Mouse (Mus musculus) cortical plate, adult 2 months (tissue): ENCODE data around the gene Gm21680. TPM values are rescaled to one million over a fixed set of nuclear protein-coding genes. Genes with fewer than 3 reads are reported as not detected.
A peak's percentile ranks its signal among the peaks of the same experiment; 100 is the strongest.
"Not testable (repeated sequence)": the region's sequence is repeated elsewhere in the genome, so short reads cannot be mapped to it uniquely, and the experiment has no call there.

ENCODE experiments used
- H3K27ac ChIP-seq: fragments of 200-500 bp; 2 replicates; pipeline ENCODE4 v1.5.1; 2012; ENCODE audit warnings: low read length, control low read depth, inconsistent platforms; ENCODE audit not compliant: insufficient read depth
- H3K4me1 ChIP-seq: fragments of 200-500 bp; 2 replicates; pipeline ENCODE4 v1.6.1; 2011; ENCODE audit warnings: low read length; ENCODE audit not compliant: control insufficient read depth, insufficient read depth
- H3K4me3 ChIP-seq: fragments of 200-500 bp; 2 replicates; pipeline ENCODE4 v1.5.1; 2011; ENCODE audit warnings: mild to moderate bottlenecking, low read length, control low read depth; ENCODE audit not compliant: insufficient read depth
- polyA plus RNA-seq: library from polyadenylated mRNA; depleted of rRNA; stranded (reverse); fragments of >200 nt; gene quantifications from 2 replicates; pipeline ENCODE4 v1.2.3, GENCODE M21; 2012; rRNA removed

Gm21680 gene
- not detected in 2 replicates for polyA plus RNA-seq

DNA sequence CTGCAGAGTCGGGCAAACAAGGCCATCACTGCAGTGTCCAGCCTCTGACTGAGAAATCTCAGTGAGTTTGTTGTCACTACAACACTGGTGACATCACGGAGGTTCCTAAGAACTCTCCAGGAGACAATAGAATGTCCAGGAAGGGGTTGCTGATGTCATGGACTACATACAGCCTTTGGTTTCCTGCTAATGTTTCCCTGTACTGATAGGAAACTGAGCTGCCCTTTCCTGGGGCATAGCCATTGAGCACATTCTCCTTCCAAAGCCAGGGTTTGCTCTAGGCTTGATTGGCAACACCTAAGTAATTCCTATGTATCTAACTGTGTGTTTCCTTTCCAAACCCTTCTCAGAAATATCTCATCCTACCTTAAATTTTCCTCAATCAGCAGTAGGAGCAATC, at the start of gene Gm21680:
Gm21680 (minus strand) TSS at position 101 of the 400 bp plus-strand sequence.
- not testable (repeated sequence) for H3K27ac ChIP-seq, H3K4me1 ChIP-seq, H3K4me3 ChIP-seq

DNA sequence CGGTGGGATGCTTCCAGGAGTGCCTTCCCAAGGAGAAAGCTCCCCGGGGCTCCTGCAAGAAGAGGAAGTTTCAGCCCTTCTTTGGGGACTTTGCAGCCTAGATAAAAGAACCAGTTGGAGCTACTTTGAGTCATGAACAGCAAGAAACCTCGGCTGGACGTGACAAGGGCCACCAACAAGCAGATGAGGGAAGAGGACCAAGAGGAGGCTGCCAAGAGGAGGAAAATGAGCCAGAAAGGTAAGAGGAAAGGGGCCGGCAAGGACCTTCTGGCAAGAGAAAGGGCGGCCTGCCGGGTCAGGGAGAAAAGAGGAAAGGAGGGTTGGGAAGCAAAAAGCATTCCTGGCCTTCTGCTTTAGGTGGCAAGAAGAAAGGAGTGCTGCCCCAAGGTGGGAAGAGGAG, 35.2 kb upstream of the Gm21680 start:
- H3K4me3 ChIP-seq, H3K4me1 ChIP-seq, H3K27ac ChIP-seq: not testable (repeated sequence)

DNA sequence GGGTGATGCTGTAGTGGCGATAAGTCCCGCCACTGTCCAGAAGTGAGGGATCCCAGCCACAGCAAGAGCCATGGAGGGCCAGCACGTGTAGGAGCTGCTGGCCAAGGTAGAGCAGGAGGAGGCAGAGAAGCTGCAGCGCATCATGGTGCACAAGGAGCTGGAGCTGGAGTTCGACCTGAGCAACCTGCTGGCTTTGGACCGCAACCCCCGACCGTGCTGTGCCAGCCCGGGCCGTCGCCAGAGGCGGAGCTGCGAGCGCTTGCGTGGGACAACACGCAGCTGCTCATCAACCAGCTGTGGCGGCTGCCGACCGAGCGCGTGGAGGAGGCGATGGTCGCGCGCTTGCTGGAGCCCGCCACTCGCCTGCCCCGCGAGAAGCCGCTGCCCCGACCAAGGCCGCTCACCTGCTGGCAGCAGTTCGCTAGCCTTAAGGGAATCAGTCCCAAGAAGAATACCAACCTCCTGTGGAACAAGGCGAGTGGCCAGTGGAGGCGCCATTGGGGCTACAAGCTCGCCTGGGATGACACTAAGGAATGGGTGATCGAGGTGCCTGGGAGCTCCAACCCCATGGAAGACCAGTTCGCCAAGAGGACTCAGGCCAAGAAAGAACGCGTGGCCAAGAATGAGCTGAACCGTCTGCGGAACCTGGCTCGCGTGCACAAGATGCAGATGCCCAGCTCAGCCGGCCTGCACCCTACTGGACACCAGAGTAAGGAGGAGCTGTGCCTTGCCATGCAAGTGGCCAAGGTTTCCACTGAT, 34.7 kb upstream of the Gm21680 start:
- peak overlapping the region; percentile 4 for H3K4me3 ChIP-seq
- not testable (repeated sequence) for H3K4me1 ChIP-seq, H3K27ac ChIP-seq

DNA sequence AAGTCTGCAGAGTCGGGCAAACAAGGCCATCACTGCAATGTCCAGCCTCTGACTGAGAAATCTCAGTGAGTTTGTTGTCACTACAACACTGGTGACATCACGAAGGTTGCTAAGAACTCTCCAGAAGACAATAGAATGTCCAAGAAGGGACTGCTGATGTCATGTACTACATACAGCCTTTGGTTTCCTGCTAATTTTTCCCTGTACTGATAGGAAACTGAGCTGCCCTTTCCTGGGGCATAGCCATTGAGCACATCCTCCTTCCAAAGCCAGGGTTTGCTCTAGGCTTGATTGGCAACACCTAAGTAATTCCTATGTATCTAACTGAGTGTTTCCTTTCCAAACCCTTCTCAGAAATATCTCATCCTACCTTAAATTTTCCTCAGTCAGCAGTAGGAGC, 32.2 kb upstream of the Gm21680 start, which contains the start of gene Gm1979:
Gm1979 (minus strand) TSS at position 101 of the 400 bp plus-strand sequence.
- H3K4me3 ChIP-seq, H3K27ac ChIP-seq, H3K4me1 ChIP-seq: not testable (repeated sequence)

DNA sequence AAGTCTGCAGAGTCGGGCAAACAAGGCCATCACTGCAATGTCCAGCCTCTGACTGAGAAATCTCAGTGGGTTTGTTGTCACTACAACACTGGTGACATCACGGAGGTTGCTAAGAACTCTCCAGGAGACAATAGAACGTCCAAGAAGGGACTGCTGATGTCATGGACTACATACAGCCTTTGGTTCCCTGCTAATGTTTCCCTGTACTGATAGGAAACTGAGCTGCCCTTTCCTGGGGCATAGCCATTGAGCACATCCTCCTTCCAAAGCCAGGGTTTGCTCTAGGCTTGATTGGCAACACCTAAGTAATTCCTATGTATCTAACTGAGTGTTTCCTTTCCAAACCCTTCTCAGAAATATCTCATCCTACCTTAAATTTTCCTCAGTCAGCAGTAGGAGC, 16.1 kb upstream of the Gm21680 start, which contains the start of gene Gm21698:
Gm21698 (minus strand) TSS at position 101 of the 400 bp plus-strand sequence.
- not testable (repeated sequence) for H3K4me1 ChIP-seq, H3K4me3 ChIP-seq, H3K27ac ChIP-seq

DNA sequence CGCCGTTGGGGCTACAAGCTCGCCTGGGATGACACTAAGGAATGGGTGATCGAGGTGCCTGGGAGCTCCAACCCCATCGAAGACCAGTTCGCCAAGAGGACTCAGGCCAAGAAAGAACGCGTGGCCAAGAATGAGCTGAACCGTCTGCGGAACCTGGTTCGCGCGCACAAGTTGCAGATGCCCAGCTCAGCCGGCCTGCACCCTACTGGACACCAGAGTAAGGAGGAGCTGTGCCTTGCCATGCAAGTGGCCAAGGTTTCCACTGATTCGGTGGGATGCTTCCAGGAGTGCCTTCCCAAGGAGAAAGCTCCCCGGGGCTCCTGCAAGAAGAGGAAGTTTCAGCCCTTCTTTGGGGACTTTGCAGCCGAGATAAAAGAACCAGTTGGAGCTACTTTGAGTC, 15.4 kb downstream of the Gm21680 start:
- not testable (repeated sequence) for H3K4me3 ChIP-seq, H3K27ac ChIP-seq

DNA sequence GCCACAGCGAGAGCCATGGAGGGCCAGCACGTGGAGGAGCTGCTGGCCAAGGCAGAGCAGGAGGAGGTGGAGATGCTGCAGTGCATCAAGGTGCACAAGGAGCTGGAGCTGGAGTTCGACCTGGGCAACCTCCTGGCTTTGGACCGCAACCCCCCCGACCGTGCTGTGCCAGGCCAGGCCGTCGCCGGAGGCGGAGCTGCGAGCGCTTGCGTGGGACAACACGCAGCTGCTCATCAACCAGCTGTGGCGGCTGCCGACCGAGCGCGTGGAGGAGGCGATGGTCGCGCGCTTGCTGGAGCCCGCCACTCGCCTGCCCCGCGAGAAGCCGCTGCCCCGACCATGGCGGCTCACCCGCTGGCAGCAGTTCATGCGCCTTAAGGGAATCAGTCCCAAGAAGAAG, 15.9 kb downstream of the Gm21680 start:
- H3K4me1 ChIP-seq, H3K27ac ChIP-seq, H3K4me3 ChIP-seq: not testable (repeated sequence)

More for the DNA sequence above, 15.4 kb downstream of the Gm21680 start:
- not testable (repeated sequence) for H3K4me1 ChIP-seq

DNA sequence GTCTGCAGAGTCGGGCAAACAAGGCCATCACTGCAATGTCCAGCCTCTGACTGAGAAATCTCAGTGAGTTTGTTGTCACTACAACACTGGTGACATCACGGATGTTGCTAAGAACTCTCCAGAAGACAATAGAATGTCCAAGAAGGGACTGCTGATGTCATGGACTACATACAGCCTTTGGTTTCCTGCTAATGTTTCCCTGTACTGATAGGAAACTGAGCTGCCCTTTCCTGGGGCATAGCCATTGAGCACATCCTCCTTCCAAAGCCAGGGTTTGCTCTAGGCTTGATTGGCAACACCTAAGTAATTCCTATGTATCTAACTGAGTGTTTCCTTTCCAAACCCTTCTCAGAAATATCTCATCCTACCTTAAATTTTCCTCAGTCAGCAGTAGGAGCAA, 18.1 kb downstream of the Gm21680 start, which contains the start of gene Gm21671:
Gm21671 (minus strand) TSS at position 101 of the 400 bp plus-strand sequence.
- H3K4me3 ChIP-seq, H3K27ac ChIP-seq, H3K4me1 ChIP-seq: not testable (repeated sequence)

DNA sequence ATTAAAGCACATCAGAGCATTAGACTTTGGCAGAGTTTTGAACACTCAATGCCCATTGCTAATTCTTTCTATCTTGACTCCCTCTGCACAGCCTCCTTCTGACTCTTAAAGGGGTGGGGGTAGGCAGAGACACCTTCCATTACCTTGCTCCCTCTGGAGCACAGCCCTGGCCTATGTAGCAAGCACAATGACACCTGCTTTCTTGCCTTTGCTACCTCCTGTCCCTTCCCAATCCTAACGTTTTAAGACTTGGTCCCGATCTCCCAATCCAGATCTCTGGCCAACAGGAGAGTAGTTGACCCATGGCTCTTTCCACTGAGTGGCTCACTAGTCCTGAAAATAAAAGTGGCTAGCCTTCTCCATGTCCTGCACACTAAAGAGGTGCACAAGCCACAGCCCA, 27.1 kb downstream of the Gm21680 start:
- H3K27ac ChIP-seq: not testable (repeated sequence)

DNA sequence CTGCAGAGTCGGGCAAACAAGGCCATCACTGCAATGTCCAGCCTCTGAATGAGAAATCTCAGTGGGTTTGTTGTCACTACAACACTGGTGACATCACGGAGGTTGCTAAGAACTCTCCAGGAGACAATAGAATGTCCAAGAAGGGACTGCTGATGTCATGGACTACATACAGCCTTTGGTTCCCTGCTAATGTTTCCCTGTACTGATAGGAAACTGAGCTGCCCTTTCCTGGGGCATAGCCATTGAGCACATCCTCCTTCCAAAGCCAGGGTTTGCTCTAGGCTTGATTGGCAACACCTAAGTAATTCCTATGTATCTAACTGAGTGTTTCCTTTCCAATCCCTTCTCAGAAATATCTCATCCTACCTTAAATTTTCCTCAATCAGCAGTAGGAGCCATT, 30.2 kb downstream of the Gm21680 start, which contains the start of gene Gm21663:
Gm21663 (minus strand) TSS at position 101 of the 400 bp plus-strand sequence.
- H3K4me1 ChIP-seq: not testable (repeated sequence)

More for the DNA sequence above, 27.1 kb downstream of the Gm21680 start:
- not testable (repeated sequence) for H3K4me1 ChIP-seq, H3K4me3 ChIP-seq

More for the DNA sequence above, 30.2 kb downstream of the Gm21680 start, which contains the start of gene Gm21663:
- H3K27ac ChIP-seq, H3K4me3 ChIP-seq: not testable (repeated sequence)

Other genes starting within 250 kb of the Gm21680 start
- 117 and 126 TPM in 2 replicates for gene Actr3b, start 212.7 kb downstream of the Gm21680 start, polyA plus RNA-seq
- not detected in 2 replicates for gene Gm21663, start 30.3 kb downstream of the Gm21680 start, polyA plus RNA-seq
- not detected in 2 replicates for gene Gm21671, start 18.2 kb downstream of the Gm21680 start, polyA plus RNA-seq
- not detected in 2 replicates for gene Gm21698, start 16.0 kb upstream of the Gm21680 start, polyA plus RNA-seq
- not detected in 2 replicates for gene Gm1979, start 32.1 kb upstream of the Gm21680 start, polyA plus RNA-seq
- not detected in 2 replicates for gene Gm5862, start 50.3 kb upstream of the Gm21680 start, polyA plus RNA-seq
- gene Speer4a, start 66.9 kb upstream of the Gm21680 start, polyA plus RNA-seq: 0.04 and 0.08 TPM in 2 replicates
- gene Gm7347, start 85.9 kb upstream of the Gm21680 start, polyA plus RNA-seq: not detected in 2 replicates
- gene Gm10471, start 116.6 kb upstream of the Gm21680 start, polyA plus RNA-seq: not detected in 2 replicates
- gene 5031410I06Rik, start 132.7 kb upstream of the Gm21680 start, polyA plus RNA-seq: not detected in 2 replicates
- gene Gm10220, start 148.8 kb upstream of the Gm21680 start, polyA plus RNA-seq: not detected in 2 replicates